Mouse (Mus musculus): Measurements from ENCODE around the gene Shisa3.

The Shisa3 gene

GRCm38 (mm10) chr5:67633138-67633782 is 25.6 kb downstream of the Shisa3 start:
- DNase-seq (ENCODE audit: low spot score in 2 of 2): no peak

GRCm38 (mm10) chr5:67633831-67634268 is 26.2 kb downstream of the Shisa3 start:
- no peak for DNase-seq (ENCODE audit: low spot score in 2 of 2)

- no peak for DNase-seq (ENCODE audit: low spot score in 2 of 2)
These were observed 26.7 kb downstream of the Shisa3 start for GRCm38 (mm10) chr5:67634339-67634738.

GRCm38 (mm10) chr5:67640596-67641312 is 33.1 kb downstream of the Shisa3 start:
- no peak for DNase-seq (ENCODE audit: low spot score in 2 of 2)

- no peak for DNase-seq (ENCODE audit: low spot score in 2 of 2)
These were observed 33.9 kb downstream of the Shisa3 start for GRCm38 (mm10) chr5:67641406-67642120.

- no peak for DNase-seq (ENCODE audit: low spot score in 2 of 2)
These were observed 36.0 kb downstream of the Shisa3 start for GRCm38 (mm10) chr5:67643537-67644255.

GRCm38 (mm10) chr5:67646756-67647529 is 39.3 kb downstream of the Shisa3 start:
- no peak for DNase-seq (ENCODE audit: low spot score in 2 of 2)

GRCm38 (mm10) chr5:67647568-67647967 is 39.9 kb downstream of the Shisa3 start:
- DNase-seq (ENCODE audit: low spot score in 2 of 2): no peak

- no peak for DNase-seq (ENCODE audit: low spot score in 2 of 2)
These were observed 41.5 kb downstream of the Shisa3 start for GRCm38 (mm10) chr5:67649156-67649555.

GRCm38 (mm10) chr5:67650021-67650420 is 42.3 kb downstream of the Shisa3 start:
- no peak for DNase-seq (ENCODE audit: low spot score in 2 of 2)

GRCm38 (mm10) chr5:67652468-67652867 is 44.8 kb downstream of the Shisa3 start:
- no peak for DNase-seq (ENCODE audit: low spot score in 2 of 2)

GRCm38 (mm10) chr5:67653543-67653942 is 45.9 kb downstream of the Shisa3 start:
- DNase-seq (ENCODE audit: low spot score in 2 of 2): no peak

GRCm38 (mm10) chr5:67654572-67654971 is 46.9 kb downstream of the Shisa3 start:
- no peak for DNase-seq (ENCODE audit: low spot score in 2 of 2)

- DNase-seq (ENCODE audit: low spot score in 2 of 2): no peak
These were observed 48.2 kb downstream of the Shisa3 start for GRCm38 (mm10) chr5:67655696-67656519.

- no peak for DNase-seq (ENCODE audit: low spot score in 2 of 2)
These were observed 49.2 kb downstream of the Shisa3 start for GRCm38 (mm10) chr5:67656821-67657259.

- no peak for DNase-seq (ENCODE audit: low spot score in 2 of 2)
These were observed 52.2 kb downstream of the Shisa3 start for GRCm38 (mm10) chr5:67659864-67660263.

GRCm38 (mm10) chr5:67662715-67663114 is 55.0 kb downstream of the Shisa3 start:
- no peak for DNase-seq (ENCODE audit: low spot score in 2 of 2)

GRCm38 (mm10) chr5:67669436-67669896 is 61.8 kb downstream of the Shisa3 start:
- DNase-seq (ENCODE audit: low spot score in 2 of 2): no peak

- DNase-seq (ENCODE audit: low spot score in 2 of 2): no peak
These were observed 62.5 kb downstream of the Shisa3 start for GRCm38 (mm10) chr5:67670158-67670557.

- DNase-seq (ENCODE audit: low spot score in 2 of 2): no peak
These were observed 65.3 kb downstream of the Shisa3 start for GRCm38 (mm10) chr5:67673008-67673407.

All from frontal cortex, postnatal 25 days (tissue).